Mouse (Mus musculus): Measurements from ENCODE around the gene Atp2a2.

DNA sequence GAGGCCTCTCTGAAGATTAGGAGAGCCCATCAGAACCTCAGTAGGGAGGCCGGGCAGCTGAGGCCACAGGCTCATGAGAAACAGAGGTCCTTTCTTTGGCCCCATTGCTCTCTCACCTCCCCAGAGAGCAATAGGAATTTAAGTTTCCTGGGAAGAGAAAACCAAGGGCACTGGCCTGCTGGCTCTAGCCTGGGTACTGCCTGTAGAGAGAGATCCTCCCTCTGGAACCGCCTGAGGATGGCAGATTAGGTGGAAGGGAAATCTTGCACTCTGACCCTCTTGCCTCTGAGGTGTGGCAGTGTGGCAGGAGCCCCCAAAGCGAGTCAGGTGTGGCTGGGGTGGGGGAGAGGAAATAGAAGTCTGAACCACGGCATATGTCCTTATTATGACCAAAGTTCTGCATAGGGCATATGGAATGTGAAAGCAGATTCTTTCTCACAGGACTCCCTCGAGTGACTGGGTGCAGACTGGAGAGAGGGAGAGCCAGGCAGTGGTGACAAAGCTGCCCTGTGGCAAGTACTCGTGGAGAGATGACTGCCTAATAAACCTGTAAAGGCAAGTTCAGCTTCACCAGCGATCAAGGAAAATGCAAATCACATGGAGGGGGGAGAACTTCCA lies 17.1 kb upstream of the Atp2a2 start:
- no peak for TF ChIP-seq MAFK (IDR thresholded peaks at IDR 0.05; ENCODE audit: insufficient read depth, low read depth, low read length)
- no peak for TF ChIP-seq HCFC1 (IDR thresholded peaks at IDR 0.05; ENCODE audit: borderline replicate concordance, insufficient read depth, low read length)
- TF ChIP-seq ZNF384 (IDR thresholded peaks at IDR 0.05; ENCODE audit: low read depth, low read length): no peak
- no peak for TF ChIP-seq ZC3H11A (IDR thresholded peaks at IDR 0.05; ENCODE audit: borderline replicate concordance, low read depth, low read length)
- TF ChIP-seq CHD2 (IDR thresholded peaks at IDR 0.05; ENCODE audit: low read depth, low read length): no peak

Data from ES-E14 (cell line).